Comparison of ENCODE assay signal across 27 mouse cellular contexts in the genomic region with DNA sequence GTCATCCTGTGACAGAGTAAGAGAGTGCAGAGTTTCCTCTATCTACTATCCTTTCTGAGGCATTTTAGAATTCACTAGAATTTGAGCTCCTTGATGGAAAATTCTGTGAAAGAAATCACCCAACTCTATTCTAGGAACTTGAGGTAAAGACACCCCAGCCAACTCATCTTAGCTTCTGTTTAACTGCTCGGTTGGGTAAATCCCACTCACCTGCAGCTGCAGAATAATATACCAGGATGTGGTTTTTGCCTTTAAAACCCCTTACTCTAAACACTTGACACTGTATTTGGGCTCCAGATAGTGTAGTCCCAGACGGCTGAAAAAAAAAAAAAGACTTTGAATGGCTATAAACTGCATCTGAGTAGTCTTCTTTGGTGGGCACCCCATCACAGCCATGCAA.
DNase-seq lines count a peak whose midpoint lies in the region; ATAC-seq and TF ChIP-seq lines count a peak whose summit lies in the region.
"Had no signal": no experiment of that assay in that cellular context is flagged by ENCODE, and none has a peak within 500 bp of the region (broad histone marks: within the 10 kb centered on the region; RNA-seq: fewer than 3 reads in every experiment).

No protein-coding gene starts in this region.

- no peak overlapping the region for H3K4me2 ChIP-seq in heart, embryonic 11.5 days
- H3K4me2 ChIP-seq: embryonic facial prominence, embryonic 13.5 days; forebrain, embryonic 13.5 days; hindbrain, embryonic 12.5 days; hindbrain, embryonic 15.5 days had no signal

- no peak for TF ChIP-seq POLR2A in thymus, adult 2 months (IDR thresholded peaks at IDR 0.05; ENCODE audit: control insufficient read depth, extremely low read depth, insufficient read depth, low read length, poor library complexity)

- no peak for TF ChIP-seq CTCF in thymus, adult 2 months (IDR thresholded peaks at IDR 0.05; ENCODE audit: borderline replicate concordance, control insufficient read depth, extremely low read depth, insufficient read depth, low read length, poor library complexity)

- DNase-seq in thymus, adult 2 months: peak; percentile 15
- no peak for DNase-seq in thymus, postnatal 4 days
- peak; percentile 25 for DNase-seq in naive thymus-derived CD4-positive, alpha-beta T cell, adult 2 months (ENCODE audit: low read depth)
- peak; percentile 26 for DNase-seq in thymus, postnatal 25 days
- no peak for DNase-seq in left cerebral cortex, postnatal 36 days (ENCODE audit: low spot score in 2 of 2)
- DNase-seq in forebrain, embryonic 10.5 days (ENCODE audit: extremely low spot score, low spot score): no peak
- DNase-seq: adrenal gland, adult 8-10 months; adrenal gland, postnatal 25 days; cerebellum, adult 11-12 months; cerebellum, adult 8-10 months; cerebellum, postnatal 10 days; cerebellum, postnatal 36 days; embryo, embryonic 11 days; gastrocnemius, adult 2 months; gastrocnemius, postnatal 25 days; heart, adult 2 months had no signal

- no peaks in the 10 kb centered on the region for H3K9me3 ChIP-seq in heart, embryonic 11.5 days (replicated peaks; ENCODE audit: control insufficient read depth, low read length)
- no peaks in the 10 kb centered on the region for H3K9me3 ChIP-seq in forebrain, embryonic 10.5 days
- H3K9me3 ChIP-seq: embryonic facial prominence, embryonic 10.5 days; embryonic facial prominence, embryonic 13.5 days; forebrain, embryonic 13.5 days; heart, embryonic 10.5 days; hindbrain, embryonic 12.5 days; hindbrain, embryonic 15.5 days had no signal

- H3K4me3 ChIP-seq in thymus, adult 2 months (ENCODE audit: control insufficient read depth, insufficient read depth, low read length): no peak overlapping the region
- H3K4me3 ChIP-seq in heart, embryonic 11.5 days (ENCODE audit: low read depth, low read length): no peak overlapping the region
- no peak overlapping the region for H3K4me3 ChIP-seq in forebrain, embryonic 10.5 days
- H3K4me3 ChIP-seq: embryonic facial prominence, embryonic 10.5 days; embryonic facial prominence, embryonic 13.5 days; erythroblast, embryonic 14.5 days; forebrain, embryonic 13.5 days; gastrocnemius, adult 2 months; heart, adult 2 months; heart, embryonic 10.5 days; hindbrain, embryonic 12.5 days; hindbrain, embryonic 15.5 days had no signal

- peak; percentile 65 for ATAC-seq in activated CD4-positive, CD25-positive, alpha-beta regulatory T cell, adult 4 months
- ATAC-seq in heart, embryonic 11.5 days (replicated peaks; ENCODE audit: insufficient number of reproducible peaks, low FRiP score, low TSS enrichment): no peak
- ATAC-seq: forebrain, embryonic 13.5 days; forebrain, embryonic 16.5 days; intestine, embryonic 16.5 days had no signal

- H3K4me1 ChIP-seq in thymus, adult 2 months (replicated peaks; ENCODE audit: control insufficient read depth, insufficient read depth, low read length): no peaks in the 10 kb centered on the region; the same call in 1 of the 2 replicates
- H3K4me1 ChIP-seq in heart, embryonic 11.5 days (ENCODE audit: control insufficient read depth, insufficient read depth, low read length): no peaks in the 10 kb centered on the region
- H3K4me1 ChIP-seq in forebrain, embryonic 10.5 days: no peaks in the 10 kb centered on the region
- H3K4me1 ChIP-seq: embryonic facial prominence, embryonic 10.5 days; embryonic facial prominence, embryonic 13.5 days; forebrain, embryonic 13.5 days; heart, embryonic 10.5 days; hindbrain, embryonic 12.5 days; hindbrain, embryonic 15.5 days had no signal

- 3% methylated on average over 2 of the region's 2 CpGs for WGBS in thymus, adult 2 months
- WGBS in heart, embryonic 11.5 days (ENCODE audit: insufficient replicate concordance): 61% methylated on average over 2 of the region's 2 CpGs
- WGBS in forebrain, embryonic 10.5 days: 88% methylated on average over 2 of the region's 2 CpGs

- H3K27me3 ChIP-seq in thymus, adult 2 months (ENCODE audit: control insufficient read depth, insufficient read depth, low read length): no peaks in the 10 kb centered on the region
- no peaks in the 10 kb centered on the region for H3K27me3 ChIP-seq in heart, embryonic 11.5 days (ENCODE audit: control insufficient read depth, insufficient read depth, low read length)
- no peaks in the 10 kb centered on the region for H3K27me3 ChIP-seq in forebrain, embryonic 10.5 days (ENCODE audit: poor library complexity, severe bottlenecking)
- H3K27me3 ChIP-seq: embryonic facial prominence, embryonic 13.5 days; forebrain, embryonic 13.5 days; hindbrain, embryonic 12.5 days; hindbrain, embryonic 15.5 days had no signal

- H3K9ac ChIP-seq in heart, embryonic 11.5 days (ENCODE audit: low read depth, low read length): no peak overlapping the region
- H3K9ac ChIP-seq: embryonic facial prominence, embryonic 13.5 days; forebrain, embryonic 13.5 days; hindbrain, embryonic 12.5 days; hindbrain, embryonic 15.5 days had no signal

- no peak overlapping the region; the same call in 1 of the 2 replicates for H3K27ac ChIP-seq in thymus, adult 2 months (ENCODE audit: control insufficient read depth, insufficient read depth, low read length)
- no peak overlapping the region for H3K27ac ChIP-seq in heart, embryonic 11.5 days (ENCODE audit: low read depth, low read length)
- H3K27ac ChIP-seq in forebrain, embryonic 10.5 days: no peak overlapping the region
- H3K27ac ChIP-seq: embryonic facial prominence, embryonic 10.5 days; embryonic facial prominence, embryonic 13.5 days; forebrain, embryonic 13.5 days; gastrocnemius, adult 2 months; heart, adult 2 months; heart, embryonic 10.5 days; hindbrain, embryonic 12.5 days; hindbrain, embryonic 15.5 days had no signal

- no peaks in the 10 kb centered on the region for H3K36me3 ChIP-seq in thymus, adult 2 months (ENCODE audit: control insufficient read depth, insufficient read depth, low read length)
- no peaks in the 10 kb centered on the region for H3K36me3 ChIP-seq in heart, embryonic 11.5 days (ENCODE audit: control insufficient read depth, insufficient read depth, low read length)
- H3K36me3 ChIP-seq in forebrain, embryonic 10.5 days (replicated peaks): no peaks in the 10 kb centered on the region
- H3K36me3 ChIP-seq: embryonic facial prominence, embryonic 10.5 days; embryonic facial prominence, embryonic 13.5 days; heart, embryonic 10.5 days; hindbrain, embryonic 12.5 days; hindbrain, embryonic 15.5 days had no signal

- intact Hi-C loops in left cerebral cortex, postnatal 36 days (cut with DNase I): no loop called here

Comparison
In these comparisons a context has a peak if more than half of its experiments do, and no peak if none do; other contexts are left out.
1. DNase-seq: peak in thymus, adult 2 months (single experiment), naive thymus-derived CD4-positive, alpha-beta T cell, adult 2 months (single experiment) and thymus, postnatal 25 days (single experiment); none in thymus, postnatal 4 days (single experiment), left cerebral cortex, postnatal 36 days (0 of 2) and forebrain, embryonic 10.5 days (single experiment).